Mouse (Mus musculus) right cerebral cortex, postnatal 25 days (tissue): ENCODE measurements around the gene Snx11.

Source experiments
- DNase-seq: peaks from one replicate; pipeline ENCODE4 v3.0.0; 2022

The Snx11 gene

GRCm38 (mm10) chr11:96761984-96762383 lies 15.4 kb downstream of the Snx11 start:
- peak; percentile 39 for DNase-seq

- DNase-seq: no peak
Observed at GRCm38 (mm10) chr11:96760042-96760441, 17.3 kb downstream of the Snx11 start.

- no peak for DNase-seq
Observed at GRCm38 (mm10) chr11:96758402-96758801, 19.0 kb downstream of the Snx11 start.

- DNase-seq: no peak
Observed at GRCm38 (mm10) chr11:96757421-96757820, 19.9 kb downstream of the Snx11 start.

GRCm38 (mm10) chr11:96755298-96755697 lies 22.1 kb downstream of the Snx11 start:
- DNase-seq: no peak

- DNase-seq: no peak
Observed at GRCm38 (mm10) chr11:96747555-96747954, 29.8 kb downstream of the Snx11 start.

GRCm38 (mm10) chr11:96746648-96747047 lies 30.7 kb downstream of the Snx11 start:
- DNase-seq: no peak

GRCm38 (mm10) chr11:96743891-96744290 lies 33.5 kb downstream of the Snx11 start:
- no peak for DNase-seq

- no peak for DNase-seq
Observed at GRCm38 (mm10) chr11:96743000-96743399, 34.4 kb downstream of the Snx11 start.

GRCm38 (mm10) chr11:96741995-96742394 lies 35.4 kb downstream of the Snx11 start:
- DNase-seq: peak; percentile 51

- no peak for DNase-seq
Observed at GRCm38 (mm10) chr11:96740796-96741195, 36.6 kb downstream of the Snx11 start.

GRCm38 (mm10) chr11:96737673-96738471 lies 39.5 kb downstream of the Snx11 start:
- DNase-seq: no peak

- no peak for DNase-seq
Observed at GRCm38 (mm10) chr11:96736361-96736760, 41.0 kb downstream of the Snx11 start.

GRCm38 (mm10) chr11:96735908-96736307 lies 41.5 kb downstream of the Snx11 start:
- DNase-seq: peak; percentile 58

GRCm38 (mm10) chr11:96732657-96733056 lies 44.7 kb downstream of the Snx11 start:
- DNase-seq: no peak

GRCm38 (mm10) chr11:96730327-96730726 lies 47.0 kb downstream of the Snx11 start:
- DNase-seq: no peak

GRCm38 (mm10) chr11:96729462-96729861 lies 47.9 kb downstream of the Snx11 start:
- no peak for DNase-seq

- no peak for DNase-seq
Observed at GRCm38 (mm10) chr11:96728577-96728976, 48.8 kb downstream of the Snx11 start.

GRCm38 (mm10) chr11:96725833-96726232 lies 51.5 kb downstream of the Snx11 start:
- no peak for DNase-seq

- DNase-seq: no peak
Observed at GRCm38 (mm10) chr11:96718609-96719008, 58.8 kb downstream of the Snx11 start.
